In genomic region chr6:67244451-67244850, GRCm38 (mm10) we compare ENCODE assay signal across 14 mouse cellular contexts.
"Had no signal": no experiment of that assay in that cellular context is flagged by ENCODE, and none has a peak within 500 bp of the region (broad histone marks: within the 10 kb centered on the region; RNA-seq: fewer than 3 reads in every experiment).

No protein-coding gene starts in this region.

- H3K9ac ChIP-seq: lung, embryonic 15.5 days; midbrain, embryonic 13.5 days; midbrain, embryonic 15.5 days; neural tube, embryonic 12.5 days; stomach, embryonic 15.5 days had no signal

- H3K4me1 ChIP-seq: lung, embryonic 15.5 days; megakaryocyte, embryonic 14.5 days; midbrain, embryonic 13.5 days; midbrain, embryonic 15.5 days; neural tube, embryonic 12.5 days; stomach, embryonic 15.5 days had no signal

- H3K4me3 ChIP-seq: lung, embryonic 15.5 days; megakaryocyte, embryonic 14.5 days; midbrain, embryonic 13.5 days; midbrain, embryonic 15.5 days; neural tube, embryonic 12.5 days; stomach, embryonic 15.5 days had no signal

- DNase-seq: lung, adult 2 months; lung, postnatal 14 days; right cerebral cortex, postnatal 14 days; thymus, adult 2 months; thymus, postnatal 25 days; thymus, postnatal 4 days had no signal

- H3K36me3 ChIP-seq: lung, embryonic 15.5 days; midbrain, embryonic 13.5 days; midbrain, embryonic 15.5 days; neural tube, embryonic 12.5 days; stomach, embryonic 15.5 days had no signal

- H3K27ac ChIP-seq: lung, embryonic 15.5 days; macrophage; midbrain, embryonic 13.5 days; midbrain, embryonic 15.5 days; neural tube, embryonic 12.5 days; stomach, embryonic 15.5 days; stomach, postnatal 0 days had no signal

- H3K27me3 ChIP-seq: lung, embryonic 15.5 days; megakaryocyte, embryonic 14.5 days; midbrain, embryonic 13.5 days; midbrain, embryonic 15.5 days; neural tube, embryonic 12.5 days; stomach, embryonic 15.5 days had no signal
